Mouse (Mus musculus): ENCODE measurements at regions not wholly inside any gene's neighbourhood (a gene's known extent, or its start where the extent isn't known, plus 50 kb on each side); places are given as distances from the start of the nearest gene placed in this dataset.

DNA sequence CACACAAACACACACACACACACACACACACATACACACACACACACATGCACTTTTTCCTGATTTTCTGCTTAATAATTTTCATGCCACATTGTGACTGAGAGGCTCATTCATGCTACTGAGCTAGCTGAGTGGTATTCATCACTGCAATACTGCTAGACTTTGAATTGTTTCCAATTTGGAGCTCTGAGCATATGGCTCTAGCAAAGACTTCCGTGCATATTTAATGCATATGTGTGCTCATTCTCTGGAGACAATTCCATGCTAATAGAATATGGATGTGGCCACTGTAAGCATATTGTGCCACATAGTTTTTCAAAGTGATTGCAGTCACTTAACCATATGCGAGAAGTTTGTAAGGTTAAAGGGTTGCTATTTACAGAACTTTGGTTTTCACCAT, 432.4 kb upstream of the Gnpda2 start:
- no peak overlapping the region for H3K4me3 ChIP-seq
- DNase-seq (ENCODE audit: low spot score in 2 of 2), result peak in 1 of 2 experiments; percentile 29
- no peak overlapping the region for H3K27ac ChIP-seq
- no peak for TF ChIP-seq CTCF (conservative IDR thresholded peaks at IDR 0.05)

GRCm38 (mm10) chr5:70011951-70012350, 419.8 kb upstream of the Gnpda2 start:
- no peak for TF ChIP-seq CTCF (conservative IDR thresholded peaks at IDR 0.05)
- Histone ChIP-seq H3K4me3 (no peak overlapping the region), H3K27ac (no peak overlapping the region)
- DNase-seq (ENCODE audit: low spot score in 2 of 2), result no peak

Measured in layer of hippocampus, adult 2 months (tissue).